Mouse (Mus musculus) myocyte (in vitro differentiated cells): Measurements from ENCODE around the gene Bmyc. TPM values are rescaled to one million over a fixed set of nuclear protein-coding genes. Genes with fewer than 3 reads are reported as not detected.

ENCODE experiments used
- H3K27me3 ChIP-seq: one replicate; pipeline ENCODE4 v1.6.1; 2011; ENCODE audit not compliant: control insufficient read depth, insufficient read depth, insufficient read length
- H3K36me3 ChIP-seq: one replicate; pipeline ENCODE4 v1.6.1; 2011; ENCODE audit not compliant: control insufficient read depth, insufficient read depth
- H3K4me2 ChIP-seq: one replicate; pipeline ENCODE4 v1.6.1; 2011; ENCODE audit warnings: low read depth, control low read depth
- H3K4me3 ChIP-seq: one replicate; pipeline ENCODE4 v1.5.1; 2011; ENCODE audit warnings: mild to moderate bottlenecking, control low read depth, moderate library complexity
- H3K79me2 ChIP-seq: one replicate; pipeline ENCODE4 v1.6.1; 2011; ENCODE audit not compliant: control insufficient read depth, insufficient read depth
- H3ac ChIP-seq: one replicate; pipeline ENCODE4 v1.6.1; 2011; ENCODE audit not compliant: control insufficient read depth, insufficient read length
- CEBPB ChIP-seq: IDR thresholded peaks from 2 replicates; pipeline ENCODE4 v1.6.1; 2011; ENCODE audit warnings: mild to moderate bottlenecking, moderate library complexity; ENCODE audit not compliant: poor library complexity, insufficient read depth, severe bottlenecking
- E2F4 ChIP-seq: IDR thresholded peaks from one replicate; pipeline ENCODE4 v1.6.1; 2011; ENCODE audit warnings: mild to moderate bottlenecking, control low read depth, moderate library complexity; ENCODE audit not compliant: insufficient read depth
- MAX ChIP-seq: IDR thresholded peaks from one replicate; pipeline ENCODE4 v1.6.1; 2011; ENCODE audit warnings: low read depth, mild to moderate bottlenecking, control low read depth
- MYOD1 ChIP-seq, 3 experiments: IDR thresholded peaks; one replicate each; pipeline ENCODE4 v1.6.1; 2011; ENCODE audit warnings: control low read depth in 2 of 3, low read depth in 2 of 3, mild to moderate bottlenecking in 2 of 3, moderate library complexity in 1 of 3; ENCODE audit not compliant: insufficient read length in 2 of 3, control insufficient read depth in 1 of 3
- MYOG ChIP-seq, 3 experiments: IDR thresholded peaks; one replicate each; pipeline ENCODE4 v1.6.1; 2011; ENCODE audit warnings: control low read depth in 2 of 3, low read depth in 2 of 3, mild to moderate bottlenecking in 2 of 3; ENCODE audit not compliant: insufficient read length in 2 of 3, control insufficient read depth in 1 of 3, insufficient read depth in 1 of 3
- POLR2A ChIP-seq: IDR thresholded peaks from one replicate; pipeline ENCODE4 v1.6.1; 2011; ENCODE audit warnings: low read depth, mild to moderate bottlenecking, control low read depth, moderate library complexity; ENCODE audit not compliant: insufficient read length
- POLR2AphosphoS2 ChIP-seq: IDR thresholded peaks from one replicate; pipeline ENCODE4 v1.6.1; 2011; ENCODE audit warnings: low read depth, control low read depth; ENCODE audit not compliant: insufficient read length
- REST ChIP-seq: IDR thresholded peaks from one replicate; pipeline ENCODE4 v1.6.1; 2011; ENCODE audit warnings: mild to moderate bottlenecking, control low read depth, moderate library complexity; ENCODE audit not compliant: insufficient read depth, insufficient read length
- SRF ChIP-seq: IDR thresholded peaks from one replicate; pipeline ENCODE4 v1.6.1; 2011; ENCODE audit warnings: low read depth; ENCODE audit not compliant: control insufficient read depth, insufficient read length
- TCF12 ChIP-seq: IDR thresholded peaks from one replicate; pipeline ENCODE4 v1.6.1; 2011; ENCODE audit warnings: mild to moderate bottlenecking, control low read depth; ENCODE audit not compliant: poor library complexity, insufficient read depth, severe bottlenecking
- TCF3 ChIP-seq: IDR thresholded peaks from one replicate; pipeline ENCODE4 v1.6.1; 2011; ENCODE audit warnings: low read depth, control low read depth; ENCODE audit not compliant: insufficient read length
- USF1 ChIP-seq: IDR thresholded peaks from one replicate; pipeline ENCODE4 v1.6.1; 2011; ENCODE audit warnings: low read depth, mild to moderate bottlenecking, control low read depth, moderate library complexity
- polyA plus RNA-seq: library from polyadenylated mRNA; unstranded; fragments of >200 nt; fragmentation: generic; extraction: Trizol; gene quantifications from one replicate; pipeline ENCODE4 v1.2.1, GENCODE M21; 2012; ENCODE audit warnings: missing spikeins

Bmyc gene
- polyA plus RNA-seq, 1 experiment, result 0.31 TPM

DNA sequence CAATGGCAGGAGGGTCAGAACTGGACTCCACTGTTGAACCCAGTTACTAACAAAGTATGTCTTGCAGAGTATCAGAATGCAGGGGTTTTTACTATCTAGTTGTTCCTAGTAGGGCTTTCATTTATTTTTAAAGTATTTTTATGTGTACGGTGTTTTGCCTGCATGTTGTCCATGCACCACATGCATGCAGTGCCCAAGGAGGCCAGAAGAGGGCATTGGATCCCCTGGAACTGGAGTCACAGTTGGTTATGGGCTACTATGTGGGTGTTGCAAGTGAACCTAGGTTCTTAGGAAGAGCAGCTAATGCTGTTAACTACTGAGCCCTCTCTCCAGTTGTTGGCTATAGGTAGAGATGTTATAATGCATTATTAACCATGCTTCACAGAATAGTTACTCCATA lies 43.0 kb upstream of the Bmyc start:
- Histone ChIP-seq H3K4me3 (no peak overlapping the region), H3K36me3 (no peaks in the 10 kb centered on the region), H3K27me3 (peaks cover 7% of the 10 kb centered on the region), H3K79me2 (no peaks in the 10 kb centered on the region), H3ac (no peak overlapping the region), H3K4me2 (no peak overlapping the region)
- TF ChIP-seq TCF12 (no peak), REST (no peak), MYOD1 (IDR thresholded peaks at IDR 0.05; ENCODE audit: control insufficient read depth in 1 of 3, insufficient read length in 2 of 3, low read depth in 2 of 3) (no peak), SRF (no peak), MAX (no peak)

- TF ChIP-seq TCF3 (no peak), MYOD1 (IDR thresholded peaks at IDR 0.05; ENCODE audit: control insufficient read depth in 1 of 3, insufficient read length in 2 of 3, low read depth in 2 of 3) (no peak), REST (no peak), POLR2AphosphoS2 (no peak), SRF (no peak), MYOG (IDR thresholded peaks at IDR 0.05; ENCODE audit: control insufficient read depth in 1 of 3, insufficient read depth in 1 of 3, insufficient read length in 2 of 3, low read depth in 2 of 3) (no peak), POLR2A (no peak), CEBPB (no peak), E2F4 (no peak), TCF12 (no peak), USF1 (no peak), MAX (no peak)
- H3K4me3 ChIP-seq, result no peak overlapping the region
- H3K79me2 ChIP-seq, result no peaks in the 10 kb centered on the region
- no peak overlapping the region for H3ac ChIP-seq
- no peak overlapping the region for H3K4me2 ChIP-seq
- H3K36me3 ChIP-seq, result no peaks in the 10 kb centered on the region
- peaks cover 7% of the 10 kb centered on the region for H3K27me3 ChIP-seq
Measured at GRCm38 (mm10) chr2:25664125-25664524, 42.4 kb upstream of the Bmyc start.

DNA sequence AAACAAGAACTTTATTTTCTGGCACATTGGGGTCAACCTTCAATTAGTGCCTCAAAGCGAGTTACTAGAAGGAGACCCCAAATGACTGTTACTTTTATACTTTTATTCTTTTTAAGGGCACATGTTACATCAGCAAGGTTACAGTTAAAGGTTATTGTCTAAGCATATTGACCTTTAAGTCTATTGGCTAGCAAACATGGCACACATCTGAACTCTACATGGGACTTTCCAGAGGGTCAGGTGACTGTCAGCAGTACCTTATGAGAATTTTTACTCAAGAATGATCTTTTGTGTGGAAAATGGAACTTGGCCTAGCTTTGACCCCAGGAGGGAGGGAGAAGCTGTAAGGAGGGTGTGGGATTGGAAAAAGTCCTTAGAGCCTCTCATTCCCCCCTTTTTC lies 40.0 kb upstream of the Bmyc start:
- peaks cover 11% of the 10 kb centered on the region for H3K27me3 ChIP-seq
- TF ChIP-seq SRF, result no peak
- TF ChIP-seq MYOG (IDR thresholded peaks at IDR 0.05; ENCODE audit: control insufficient read depth in 1 of 3, insufficient read depth in 1 of 3, insufficient read length in 2 of 3, low read depth in 2 of 3), result no peak
- TF ChIP-seq TCF12, result no peak
- no peak for TF ChIP-seq E2F4
- TF ChIP-seq POLR2A, result no peak
- H3K4me2 ChIP-seq, result no peak overlapping the region
- H3K4me3 ChIP-seq, result no peak overlapping the region
- H3K36me3 ChIP-seq, result no peaks in the 10 kb centered on the region
- H3ac ChIP-seq, result no peak overlapping the region
- H3K79me2 ChIP-seq, result no peaks in the 10 kb centered on the region

DNA sequence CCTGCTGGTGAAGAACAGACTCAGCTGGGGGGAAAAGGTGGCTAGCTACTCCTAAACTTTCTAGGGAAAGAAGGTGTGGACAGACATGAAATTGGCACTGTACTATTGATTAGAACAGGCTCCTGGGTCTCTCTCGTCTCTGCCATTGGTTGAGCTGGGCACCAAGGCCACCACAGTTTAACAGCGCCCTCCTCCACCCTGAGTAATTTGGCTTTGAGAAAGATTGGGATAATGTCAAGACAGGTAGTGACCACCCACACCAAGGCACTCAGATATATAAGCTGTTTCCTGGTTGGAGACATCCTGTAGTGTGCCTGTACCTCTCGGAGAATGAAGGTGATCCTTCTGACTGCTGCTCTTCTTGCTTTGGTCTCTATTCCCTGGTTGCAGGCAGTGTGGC lies 30.1 kb upstream of the Bmyc start, which contains the start of gene Lcn6:
Gene Lcn6 (plus strand): TSS at position 301 of the 400 bp plus-strand sequence.
- Histone ChIP-seq H3K79me2 (no peaks in the 10 kb centered on the region), H3K4me2 (no peak within 1 kb of the TSS), H3ac (no peak within 1 kb of the TSS), H3K27me3 (peaks cover 26% of the 10 kb centered on the region), H3K4me3 (no peak within 1 kb of the TSS), H3K36me3 (no peaks in the 10 kb centered on the region)
- no peak for TF ChIP-seq POLR2A
- TF ChIP-seq MAX, result no peak
- no peak for TF ChIP-seq REST
- no peak for TF ChIP-seq USF1
- no peak for TF ChIP-seq POLR2AphosphoS2
- no peak for TF ChIP-seq TCF3
- TF ChIP-seq MYOD1 (IDR thresholded peaks at IDR 0.05; ENCODE audit: control insufficient read depth in 1 of 3, insufficient read length in 2 of 3, low read depth in 2 of 3), result no peak

DNA sequence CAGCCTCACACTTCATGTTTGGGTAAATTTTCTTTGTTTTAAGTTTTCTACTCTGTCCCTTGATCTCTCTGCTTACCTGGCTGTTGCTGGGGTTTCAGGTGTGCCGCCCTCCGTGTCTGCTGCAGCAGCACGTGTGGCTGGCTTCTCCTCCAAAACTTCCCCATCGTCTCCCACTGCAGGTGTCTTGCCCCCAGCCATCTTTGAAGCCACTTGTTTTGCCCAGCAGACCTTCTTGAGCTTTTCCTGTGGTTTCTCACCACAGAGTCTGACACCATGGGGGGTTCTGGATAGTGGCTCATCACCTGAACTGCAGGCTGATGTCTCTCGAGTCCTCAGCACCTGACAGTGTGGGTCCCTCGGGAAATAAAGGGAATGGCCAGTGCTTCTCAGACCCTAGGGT lies 27.0 kb upstream of the Bmyc start:
- Histone ChIP-seq H3K27me3 (peaks cover 53% of the 10 kb centered on the region), H3K79me2 (no peaks in the 10 kb centered on the region), H3K36me3 (no peaks in the 10 kb centered on the region), H3K4me3 (no peak overlapping the region), H3ac (no peak overlapping the region), H3K4me2 (no peak overlapping the region)
- TF ChIP-seq E2F4 (no peak), SRF (no peak), REST (no peak), MAX (no peak), TCF3 (no peak), MYOG (IDR thresholded peaks at IDR 0.05; ENCODE audit: control insufficient read depth in 1 of 3, insufficient read depth in 1 of 3, insufficient read length in 2 of 3, low read depth in 2 of 3) (no peak), POLR2AphosphoS2 (no peak), TCF12 (no peak), POLR2A (no peak), MYOD1 (IDR thresholded peaks at IDR 0.05; ENCODE audit: control insufficient read depth in 1 of 3, insufficient read length in 2 of 3, low read depth in 2 of 3) (no peak), CEBPB (no peak), USF1 (no peak)

- peaks cover 55% of the 10 kb centered on the region for H3K27me3 ChIP-seq
- H3K4me3 ChIP-seq, result no peak within 1 kb of the TSS
- TF ChIP-seq POLR2A (no peak), SRF (no peak), MYOG (IDR thresholded peaks at IDR 0.05; ENCODE audit: control insufficient read depth in 1 of 3, insufficient read depth in 1 of 3, insufficient read length in 2 of 3, low read depth in 2 of 3) (no peak), CEBPB (no peak), TCF12 (no peak), REST (no peak), E2F4 (no peak), MAX (no peak), POLR2AphosphoS2 (no peak), MYOD1 (IDR thresholded peaks at IDR 0.05; ENCODE audit: control insufficient read depth in 1 of 3, insufficient read length in 2 of 3, low read depth in 2 of 3) (no peak), USF1 (no peak), TCF3 (no peak)
Measured at GRCm38 (mm10) chr2:25682426-25682825, 24.1 kb upstream of the Bmyc start, which contains the start of gene Lcn10. Gene Lcn10 (plus strand): TSS chr2:25682726.

More at GRCm38 (mm10) chr2:25682426-25682825, 24.1 kb upstream of the Bmyc start, which contains the start of gene Lcn10:
- Histone ChIP-seq H3K36me3 (no peaks in the 10 kb centered on the region), H3ac (no peak within 1 kb of the TSS), H3K79me2 (no peaks in the 10 kb centered on the region), H3K4me2 (no peak within 1 kb of the TSS)
